Mouse (Mus musculus) thymus, postnatal 4 days (tissue): ENCODE measurements around the gene Nbr1.
"Not testable (repeated sequence)": the region's sequence is repeated elsewhere in the genome, so short reads cannot be mapped to it uniquely, and the experiment has no call there.

Experiments used
- DNase-seq: peaks from one replicate; pipeline ENCODE4 v3.0.0; 2021

Nbr1 gene

GRCm38 (mm10) chr11:101583205-101583604, 31.3 kb downstream of the Nbr1 start:
- no peak for DNase-seq

- not testable (repeated sequence) for DNase-seq
Measured at GRCm38 (mm10) chr11:101585031-101585430, 33.1 kb downstream of the Nbr1 start.

- DNase-seq, result no peak
Measured at GRCm38 (mm10) chr11:101585805-101586204, 33.9 kb downstream of the Nbr1 start.

GRCm38 (mm10) chr11:101587676-101588075, 35.7 kb downstream of the Nbr1 start:
- DNase-seq, result no peak

- no peak for DNase-seq
Measured at GRCm38 (mm10) chr11:101588868-101589267, 36.9 kb downstream of the Nbr1 start.

- peak; percentile 81 for DNase-seq
Measured at GRCm38 (mm10) chr11:101589444-101589843, 37.5 kb downstream of the Nbr1 start.

- no peak for DNase-seq
Measured at GRCm38 (mm10) chr11:101589989-101590624, 38.2 kb downstream of the Nbr1 start.

- no peak for DNase-seq
Measured at GRCm38 (mm10) chr11:101599156-101599555, 47.2 kb downstream of the Nbr1 start, which contains the start of gene Gm11634. TSS of gene Gm11634 (minus strand) at chr11:101599256.

- DNase-seq, result peak; percentile 79
Measured at GRCm38 (mm10) chr11:101602491-101602890, 50.5 kb downstream of the Nbr1 start.

- no peak for DNase-seq
Measured at GRCm38 (mm10) chr11:101604116-101604515, 52.2 kb downstream of the Nbr1 start.

- peak; percentile 92 for DNase-seq
Measured at GRCm38 (mm10) chr11:101604531-101605453, 52.8 kb downstream of the Nbr1 start.

- not testable (repeated sequence) for DNase-seq
Measured at GRCm38 (mm10) chr11:101607134-101607533, 55.2 kb downstream of the Nbr1 start.

- no peak for DNase-seq
Measured at GRCm38 (mm10) chr11:101610445-101610844, 58.5 kb downstream of the Nbr1 start.

- DNase-seq, result no peak
Measured at GRCm38 (mm10) chr11:101613596-101613995, 61.6 kb downstream of the Nbr1 start.

- no peak for DNase-seq
Measured at GRCm38 (mm10) chr11:101614116-101614515, 62.2 kb downstream of the Nbr1 start.

GRCm38 (mm10) chr11:101615380-101615779, 63.4 kb downstream of the Nbr1 start:
- no peak for DNase-seq

- no peak for DNase-seq
Measured at GRCm38 (mm10) chr11:101616104-101616503, 64.2 kb downstream of the Nbr1 start.

GRCm38 (mm10) chr11:101616948-101617767, 65.2 kb downstream of the Nbr1 start:
- DNase-seq, result no peak

GRCm38 (mm10) chr11:101617849-101618248, 65.9 kb downstream of the Nbr1 start:
- peak; percentile 75 for DNase-seq

GRCm38 (mm10) chr11:101618596-101618995, 66.6 kb downstream of the Nbr1 start:
- no peak for DNase-seq

GRCm38 (mm10) chr11:101620022-101620655, 68.2 kb downstream of the Nbr1 start:
- DNase-seq, result not testable (repeated sequence)

- no peak for DNase-seq
Measured at GRCm38 (mm10) chr11:101626649-101626994, 74.7 kb downstream of the Nbr1 start.
